Mouse (Mus musculus) cerebellum, adult 9-10 months (tissue): ENCODE measurements around the gene Ccdc146.
"Not testable (repeated sequence)": the region's sequence is repeated elsewhere in the genome, so short reads cannot be mapped to it uniquely, and the experiment has no call there.

ENCODE experiments used
- DNase-seq: peaks from one replicate; pipeline ENCODE4 v3.0.0; 2022

Ccdc146 gene

DNA sequence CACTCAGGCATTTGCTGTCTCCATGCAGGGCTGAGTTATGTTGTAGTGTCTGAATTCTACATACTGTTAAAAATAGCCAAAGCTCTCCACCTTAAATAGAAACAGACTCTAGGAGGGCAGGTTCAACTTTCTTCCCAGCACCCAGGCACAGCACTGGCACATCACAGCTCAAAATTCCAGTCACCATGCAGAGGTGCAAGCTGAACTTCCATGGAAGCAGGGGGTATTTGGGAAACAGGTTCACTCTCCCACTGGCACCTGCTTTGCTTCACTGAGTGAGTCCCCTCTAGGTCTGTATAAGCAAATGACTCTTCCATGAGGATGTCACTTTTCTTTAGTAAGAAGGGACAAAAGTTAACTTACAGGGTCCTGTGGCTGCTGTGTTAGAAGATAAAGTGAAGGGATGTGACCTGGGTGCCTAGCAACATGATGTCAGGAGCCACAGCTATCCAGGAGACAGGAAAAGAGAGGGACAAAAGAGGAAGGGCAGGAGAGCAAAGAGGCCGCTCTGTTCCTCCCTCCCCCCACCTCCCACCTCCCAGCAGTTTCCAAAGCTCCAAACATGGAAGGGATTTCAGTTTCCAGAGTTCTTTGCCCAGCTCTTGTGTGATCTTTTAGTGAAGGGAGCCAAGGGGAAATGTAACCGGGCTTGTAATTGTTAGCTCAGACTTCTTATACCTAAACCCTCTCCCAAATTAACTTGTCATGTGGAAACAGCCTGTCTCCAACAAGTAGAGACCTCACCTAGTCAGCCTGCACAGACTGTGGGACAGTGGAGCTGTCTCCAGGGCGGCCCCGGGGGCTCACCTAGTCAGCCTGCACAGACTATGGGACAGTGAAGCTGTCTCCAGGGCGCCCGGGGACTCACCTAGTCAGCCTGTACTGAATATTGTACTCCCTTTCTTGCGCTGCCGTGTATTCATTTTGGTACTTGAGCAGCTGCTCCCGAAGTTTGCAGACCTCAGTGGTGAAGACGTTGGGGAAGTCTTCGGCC lies 94.5 kb downstream of the Ccdc146 start:
- no peak for DNase-seq

DNA sequence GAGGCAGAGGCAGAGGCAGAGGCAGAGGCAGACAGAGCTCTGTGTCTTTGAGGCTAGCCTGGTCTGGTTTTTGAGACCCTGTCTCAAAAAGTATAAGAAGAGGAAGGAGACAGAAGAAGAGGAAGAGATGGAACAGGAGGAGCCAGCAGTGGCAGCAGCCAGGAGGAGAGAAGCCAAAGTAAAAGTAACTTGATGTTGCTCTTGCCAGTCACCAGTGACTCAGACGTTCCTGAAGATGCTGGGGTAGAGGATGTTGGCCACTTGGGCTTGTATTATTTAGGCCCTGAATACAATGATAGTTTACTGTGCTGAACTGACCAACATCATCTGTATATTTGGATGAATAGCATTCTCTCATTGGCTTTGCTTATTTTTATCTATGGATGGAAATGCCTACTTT lies 95.9 kb downstream of the Ccdc146 start:
- DNase-seq, result no peak

- DNase-seq, result peak; percentile 3
Measured at GRCm38 (mm10) chr5:21326494-21326893, 98.0 kb downstream of the Ccdc146 start.

DNA sequence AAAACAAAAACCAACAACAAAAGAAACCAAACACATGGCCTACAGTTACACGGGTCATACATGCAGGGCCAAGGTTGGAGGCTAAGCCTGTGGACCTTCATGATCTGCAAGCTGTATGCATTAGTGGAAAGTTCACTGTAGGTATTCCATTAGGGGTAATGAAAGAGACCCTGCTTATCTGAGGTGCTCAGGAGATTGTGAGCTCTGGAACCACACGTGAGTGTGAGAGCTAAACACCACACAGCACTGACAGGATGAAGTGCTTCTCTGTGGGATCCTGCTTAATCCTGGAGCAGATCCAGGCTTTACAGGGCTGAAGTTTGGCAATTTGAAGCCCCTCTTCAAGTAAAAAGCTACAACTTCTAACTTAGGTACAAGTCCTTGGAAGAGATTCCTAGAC lies 104.3 kb downstream of the Ccdc146 start:
- DNase-seq, result no peak

- no peak for DNase-seq
Measured at GRCm38 (mm10) chr5:21314696-21315095, 109.8 kb downstream of the Ccdc146 start.

- DNase-seq, result no peak
Measured at GRCm38 (mm10) chr5:21307165-21307564, 117.3 kb downstream of the Ccdc146 start.

DNA sequence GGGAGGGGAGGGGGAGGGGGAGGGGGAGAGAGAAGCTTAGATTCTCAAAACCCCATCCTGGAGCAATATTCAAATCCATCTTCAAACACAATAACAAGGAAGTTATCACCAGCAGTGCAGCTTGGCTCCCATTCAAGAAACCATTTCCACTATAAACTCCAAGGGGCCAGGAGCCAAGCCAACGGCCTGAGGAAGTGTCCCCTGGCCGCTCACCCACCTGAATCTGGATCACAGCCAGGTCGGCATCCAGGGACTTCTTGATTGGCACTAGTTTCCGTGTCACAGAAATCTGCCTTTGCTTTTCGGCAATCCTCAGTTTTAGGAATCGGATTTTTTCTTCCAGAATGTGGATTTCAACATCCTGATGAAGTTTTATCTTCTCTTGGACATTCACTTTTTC lies 123.5 kb downstream of the Ccdc146 start:
- no peak for DNase-seq

DNA sequence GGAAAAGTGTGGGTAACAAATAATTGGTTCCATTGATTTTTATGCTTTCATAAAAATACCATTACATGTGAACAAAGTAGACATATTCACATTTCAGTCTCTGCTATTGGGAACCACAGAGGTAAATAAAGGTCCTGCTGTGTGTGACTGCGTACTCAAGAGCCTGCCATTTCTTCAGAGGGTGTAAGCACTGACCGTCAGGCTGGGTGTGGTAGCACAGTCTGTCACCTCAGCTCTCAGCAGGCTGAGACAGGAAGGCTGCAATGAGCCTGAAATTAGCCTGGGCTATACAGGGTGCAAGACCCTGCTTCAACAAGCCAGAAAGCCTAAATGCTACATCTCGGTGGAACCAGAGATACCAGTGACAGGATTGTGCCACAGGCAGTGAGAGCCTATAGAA lies 124.4 kb downstream of the Ccdc146 start:
- DNase-seq, result no peak

DNA sequence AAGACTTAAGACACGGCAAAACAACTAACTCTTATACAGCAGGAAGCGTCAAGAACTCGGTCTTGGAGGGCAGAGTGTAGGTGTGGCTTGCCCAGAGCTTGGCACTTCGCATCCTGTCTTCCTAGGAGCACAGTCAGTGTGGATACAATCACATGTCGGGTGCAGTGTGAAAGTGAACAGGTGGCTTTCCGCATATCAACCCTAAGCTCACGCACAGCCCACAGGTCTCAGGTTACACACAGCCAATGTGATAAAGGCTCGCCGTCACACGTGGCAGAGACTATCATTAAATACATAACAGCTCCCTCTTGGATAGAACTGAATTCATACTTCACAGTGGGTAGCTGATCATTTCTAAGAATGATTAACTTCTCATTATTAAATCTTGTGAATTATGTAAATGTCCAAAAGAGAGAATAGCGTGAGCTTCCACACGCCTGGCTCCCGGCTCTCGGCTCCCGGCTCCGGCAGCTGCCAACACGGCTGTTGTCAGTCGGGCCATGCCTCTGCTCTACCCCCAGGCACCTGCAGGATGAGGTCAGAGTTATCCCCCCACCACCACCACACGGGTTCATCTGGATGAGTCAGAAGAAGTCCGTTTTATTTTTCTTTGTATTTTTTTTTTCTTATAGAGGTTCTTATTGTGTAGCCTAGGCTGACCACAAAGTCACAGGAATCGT lies 125.3 kb downstream of the Ccdc146 start:
- no peak for DNase-seq

DNA sequence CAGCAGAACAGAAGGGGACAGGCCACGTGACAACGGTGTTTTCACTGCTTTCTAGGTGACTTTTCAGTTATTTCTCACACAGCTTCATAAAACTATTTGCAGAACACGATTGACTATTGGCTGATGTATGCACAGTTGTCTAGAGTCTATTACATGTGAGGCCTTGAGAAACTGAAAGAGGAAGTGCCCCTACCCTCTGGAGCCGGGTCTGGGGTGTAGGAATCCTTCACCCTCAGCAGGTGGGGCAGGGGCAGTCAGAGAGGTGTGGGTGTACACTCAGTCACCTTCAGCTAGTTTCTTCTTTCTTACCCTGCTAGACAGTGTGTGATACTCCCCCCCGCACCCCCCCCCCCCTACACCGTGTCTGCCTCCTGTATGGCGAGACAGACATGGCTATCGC lies 128.8 kb downstream of the Ccdc146 start:
- DNase-seq, result no peak

DNA sequence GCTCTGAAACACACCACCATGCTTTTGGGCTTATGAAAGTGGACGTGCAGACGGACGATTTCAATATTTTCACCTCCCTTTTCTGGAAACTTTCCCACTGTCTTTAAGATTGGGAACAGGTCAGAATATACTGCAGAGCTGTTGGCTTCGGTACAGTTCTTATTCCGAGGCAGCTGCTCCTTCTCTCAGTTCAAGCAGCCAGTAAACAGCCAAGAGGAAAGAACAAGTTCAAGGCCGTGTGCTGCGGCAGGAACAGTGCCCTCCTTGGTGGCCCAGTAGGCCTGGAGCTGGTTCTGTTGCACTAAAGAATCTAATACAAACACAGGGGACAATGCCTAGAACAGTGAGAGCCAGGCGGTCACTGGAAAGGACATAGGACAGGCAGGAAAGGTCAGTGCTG lies 133.9 kb downstream of the Ccdc146 start:
- no peak for DNase-seq

GRCm38 (mm10) chr5:21288658-21289435 lies 135.6 kb downstream of the Ccdc146 start:
- DNase-seq, result no peak

DNA sequence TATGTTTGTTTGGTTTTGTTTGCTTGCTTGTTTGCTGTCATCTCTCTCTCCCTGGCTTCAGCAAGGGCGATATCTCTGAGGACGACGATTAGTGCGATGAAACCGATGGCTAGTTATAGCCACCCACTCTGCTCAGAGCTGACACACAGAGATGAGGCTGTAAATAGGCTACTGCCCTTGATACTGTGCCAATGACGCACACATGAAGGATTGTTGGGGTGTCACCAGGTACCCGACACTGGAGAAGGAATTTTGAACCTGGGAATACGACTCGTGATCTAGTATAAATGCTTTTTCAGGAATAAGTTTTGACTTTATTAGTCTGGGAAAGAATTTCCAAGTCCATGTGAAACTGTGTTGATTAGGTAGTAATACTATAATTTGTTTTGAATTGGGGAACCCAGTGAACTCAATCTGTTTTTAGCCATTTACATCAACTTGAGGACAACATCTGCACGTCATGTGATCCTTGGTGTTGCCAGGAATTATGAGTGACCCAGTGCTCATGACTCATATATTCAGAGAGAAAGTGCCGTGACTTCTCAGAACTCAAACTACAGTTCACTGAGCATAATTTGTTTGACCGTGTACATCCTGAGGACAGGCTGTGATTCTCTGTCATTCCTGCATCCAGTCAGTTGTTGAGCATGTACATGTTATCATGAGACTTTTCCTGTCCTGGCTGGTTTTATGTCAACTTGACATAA lies 141.0 kb downstream of the Ccdc146 start:
- DNase-seq, result no peak

GRCm38 (mm10) chr5:21277685-21278084 lies 146.8 kb downstream of the Ccdc146 start:
- DNase-seq, result not testable (repeated sequence)

DNA sequence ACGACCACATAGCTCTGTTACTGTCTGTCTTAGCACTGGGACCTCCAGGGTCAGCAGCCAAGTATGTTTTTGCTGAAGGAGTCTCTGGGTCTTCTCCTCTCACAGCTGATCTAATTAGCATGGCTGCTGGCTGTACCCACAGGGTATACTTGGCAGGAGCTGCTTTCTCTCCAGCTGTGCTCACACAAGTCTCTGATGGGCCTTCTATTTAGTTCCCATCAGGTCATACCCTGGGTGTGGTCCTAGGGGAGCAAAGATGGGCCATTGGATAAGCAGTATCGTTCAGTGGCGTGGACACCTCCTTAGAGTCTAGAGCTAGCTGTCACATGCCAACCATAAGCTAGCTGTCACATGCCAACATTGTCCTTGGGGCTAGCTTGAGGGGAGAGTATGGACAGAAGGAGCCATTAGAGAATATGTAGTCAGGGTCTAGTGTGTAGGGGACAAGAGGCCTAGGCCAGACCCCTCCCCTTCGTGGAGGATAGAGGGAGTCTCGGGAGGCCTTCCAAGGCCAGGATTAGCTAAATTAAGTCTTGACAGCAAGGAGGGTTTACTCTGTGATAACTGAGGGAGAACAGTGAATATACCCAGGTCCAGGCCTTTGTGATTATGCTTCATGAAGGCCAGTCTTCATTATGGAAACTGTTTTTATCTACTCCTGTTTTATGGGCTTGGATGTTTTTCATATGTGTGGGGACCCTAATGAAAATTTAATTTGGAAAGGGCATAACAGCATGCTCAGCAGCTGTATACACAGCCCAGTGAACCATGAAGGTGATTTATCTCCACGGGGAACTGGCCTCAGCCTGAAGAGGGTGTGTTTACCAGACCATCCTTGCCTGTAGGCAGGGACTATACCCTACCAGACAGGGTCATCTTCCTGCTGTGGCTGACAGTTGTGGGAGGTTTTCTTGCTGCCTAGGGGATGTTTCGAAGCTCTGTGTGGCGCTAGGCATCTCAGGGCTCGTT lies 152.8 kb downstream of the Ccdc146 start:
- no peak for DNase-seq

DNA sequence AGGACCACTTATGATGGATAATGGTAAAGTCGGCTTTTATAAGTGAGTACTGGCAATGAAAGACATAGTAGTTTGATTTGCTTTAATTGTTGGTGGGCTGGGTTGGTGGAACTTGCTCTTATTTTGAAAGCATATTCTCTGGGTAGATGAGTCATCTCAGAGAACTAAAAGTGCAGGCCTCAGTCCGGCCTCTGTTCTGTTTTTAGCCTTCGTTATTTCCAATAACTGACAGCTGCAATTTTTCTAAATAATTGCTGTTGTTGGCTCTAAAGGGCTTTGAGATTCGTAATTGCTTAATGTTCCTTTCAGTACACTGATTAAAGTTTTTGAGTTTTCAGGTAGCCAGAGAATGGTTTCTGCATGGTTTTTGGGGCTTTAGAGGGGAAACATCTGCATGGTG lies 153.7 kb downstream of the Ccdc146 start:
- DNase-seq, result no peak

DNA sequence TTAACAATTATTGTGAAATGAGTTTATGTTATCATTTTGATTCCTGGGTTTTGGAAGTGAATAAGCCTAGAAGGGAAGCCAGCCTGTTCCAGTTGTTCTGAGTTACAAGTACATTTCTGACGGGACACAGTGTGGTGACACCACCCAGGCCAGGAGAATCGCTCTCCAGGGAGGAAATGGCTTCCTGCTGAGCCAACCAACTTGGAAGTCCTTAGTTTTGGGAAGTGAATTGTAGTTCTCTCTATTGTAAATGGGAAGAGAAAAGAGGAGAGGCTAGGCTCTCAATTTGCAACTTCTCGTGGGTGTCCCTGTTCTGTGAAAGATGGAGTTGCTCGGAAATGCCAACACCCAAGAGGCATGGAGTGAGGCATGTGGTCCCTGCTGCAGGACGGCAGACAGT lies 155.0 kb downstream of the Ccdc146 start:
- DNase-seq, result no peak

- no peak for DNase-seq
Measured at GRCm38 (mm10) chr5:21267090-21267489, 157.4 kb downstream of the Ccdc146 start.

- peak; percentile 82 for DNase-seq
Measured at GRCm38 (mm10) chr5:21265049-21265448, 159.4 kb downstream of the Ccdc146 start.

DNA sequence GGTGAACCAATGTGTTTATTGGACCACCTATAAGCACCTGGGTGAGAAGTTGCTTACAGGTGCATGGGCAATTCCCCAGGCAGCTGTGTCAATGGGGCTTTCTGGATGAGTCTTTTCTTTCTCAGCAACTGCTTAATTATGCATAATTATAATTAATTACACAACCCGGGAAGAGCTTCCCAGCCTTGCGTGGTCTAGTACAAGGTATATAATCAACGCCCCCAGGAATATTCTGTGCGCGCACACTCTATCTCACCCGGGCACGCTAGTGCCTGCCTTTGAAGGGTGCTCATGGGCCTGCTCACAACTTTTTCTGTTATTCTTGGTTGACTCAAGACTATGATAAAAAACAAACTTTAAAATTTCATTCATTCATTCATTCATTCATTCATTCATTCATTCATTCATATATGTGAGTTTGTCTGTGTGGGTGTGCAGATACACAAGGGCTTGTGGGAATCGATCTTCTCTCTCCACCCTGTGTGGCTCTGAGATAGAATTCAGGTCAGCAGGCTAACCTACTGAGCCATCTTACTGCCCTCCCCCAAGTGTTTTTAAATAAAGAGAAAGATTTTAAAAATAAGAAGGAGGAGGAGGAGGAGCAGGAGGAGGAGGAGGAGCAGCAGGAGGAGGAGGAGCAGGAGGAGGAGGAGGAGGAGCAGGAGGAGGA lies 160.0 kb downstream of the Ccdc146 start:
- DNase-seq, result no peak
